Mouse (Mus musculus): Measurements from ENCODE around the gene Csf3.

Gene Csf3

GRCm38 (mm10) chr11:98748506-98749416 is 47.7 kb downstream of the Csf3 start:
- no peak for DNase-seq (ENCODE audit: low spot score)

- DNase-seq (ENCODE audit: low spot score) = no peak
These were observed 48.7 kb downstream of the Csf3 start for GRCm38 (mm10) chr11:98749716-98750115.

DNA sequence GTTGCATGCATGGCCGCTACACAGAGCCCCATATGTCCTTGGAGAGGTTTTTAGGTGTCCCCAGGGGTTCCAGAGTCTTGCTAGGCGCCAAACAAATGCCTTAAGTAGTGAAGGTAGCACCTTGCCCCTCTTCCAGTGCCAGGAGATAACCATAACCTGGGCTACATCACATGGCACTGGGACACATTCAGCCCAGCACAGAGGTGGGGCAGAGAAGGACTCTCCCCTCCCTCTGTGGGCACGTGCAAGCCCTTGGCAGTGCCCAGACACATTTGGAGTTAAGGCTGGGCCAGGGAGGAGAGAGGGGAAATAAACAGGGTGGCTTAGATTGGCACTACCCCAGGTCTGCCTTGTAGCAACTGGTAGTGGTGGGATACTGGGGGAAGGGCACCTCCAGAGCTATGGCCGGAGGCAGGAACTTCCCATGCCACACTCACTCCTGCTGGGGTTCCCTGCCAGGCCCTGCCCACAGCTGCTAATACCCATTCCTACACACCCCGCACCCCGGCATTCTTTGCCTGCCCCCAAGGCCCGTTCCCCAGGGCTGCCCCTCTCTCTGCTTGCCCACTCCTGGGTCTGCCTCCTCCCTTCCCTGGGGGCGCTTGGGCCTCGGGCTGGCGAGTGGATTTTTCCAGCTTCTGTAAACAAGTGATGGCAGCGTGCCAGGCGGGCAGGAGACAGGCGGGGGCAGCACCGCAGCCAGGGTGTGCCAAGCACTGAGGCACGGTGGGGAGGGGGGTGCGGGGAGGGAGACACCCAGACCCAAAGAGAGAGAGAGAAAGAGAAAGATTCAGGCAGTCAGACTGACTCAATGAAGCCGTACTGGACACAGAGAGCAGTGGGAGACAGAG is 49.5 kb downstream of the Csf3 start:
- no peak for DNase-seq (ENCODE audit: low spot score)

- no peak for DNase-seq (ENCODE audit: low spot score)
These were observed 50.2 kb downstream of the Csf3 start for GRCm38 (mm10) chr11:98751221-98751782.

GRCm38 (mm10) chr11:98752562-98753140 is 51.6 kb downstream of the Csf3 start:
- DNase-seq (ENCODE audit: low spot score) = no peak
